Mouse (Mus musculus): ENCODE results near the gene Pla2g4d. TPM values are rescaled to one million over a fixed set of nuclear protein-coding genes. Genes with fewer than 3 reads are reported as not detected.
A peak's percentile ranks its signal among the peaks of the same experiment; 100 is the strongest.
"Not testable (repeated sequence)": the region's sequence is repeated elsewhere in the genome, so short reads cannot be mapped to it uniquely, and the experiment has no call there.

Gene Pla2g4d
- polyA plus RNA-seq, 1 experiment from 2014 or later, result not detected

DNA sequence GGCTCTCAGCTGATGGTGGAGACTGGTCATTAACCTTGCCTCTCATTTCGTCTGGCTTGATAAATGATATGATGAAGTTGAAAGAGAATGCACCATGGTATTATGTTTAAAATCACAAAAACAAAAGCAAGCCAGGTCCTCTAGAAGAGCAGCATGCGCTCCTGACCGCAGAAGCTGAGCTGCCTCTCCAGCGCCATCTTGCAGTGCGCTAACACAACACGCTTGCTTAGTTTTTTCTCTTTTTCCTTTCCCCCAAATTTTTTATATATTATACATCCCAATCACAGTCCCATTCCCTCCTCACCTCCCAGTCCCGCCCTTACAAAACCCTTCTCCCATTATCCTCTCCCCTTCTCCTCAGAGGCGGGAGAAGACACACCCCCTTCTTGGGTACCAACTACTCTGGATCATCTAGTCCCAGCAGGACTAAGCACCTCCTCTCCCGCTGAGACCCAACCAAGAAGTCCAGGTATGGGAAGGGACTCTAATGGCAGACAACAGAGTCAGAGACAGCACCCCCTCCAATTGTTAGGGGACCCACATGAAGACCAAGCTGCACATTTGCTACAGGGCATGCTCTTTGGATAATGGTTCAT is 43.5 kb downstream of the Pla2g4d start:
- peak; percentile 73 for ATAC-seq (ENCODE audit: low read depth)
- Histone ChIP-seq H3K36me3 (ENCODE audit: control insufficient read depth, insufficient read depth, low read length) (no peaks in the 10 kb centered on the region), H3K27me3 (ENCODE audit: control insufficient read depth, insufficient read depth, low read length) (0 out of 2 replicates have a peak, but pooled peaks cover 2% of the 10 kb centered on the region), H3K4me1 (ENCODE audit: control insufficient read depth, insufficient read depth, low read length) (no peaks in the 10 kb centered on the region), H3K4me3 (ENCODE audit: low read depth, low read length) (peak overlapping the region; percentile 33), H3K4me2 (ENCODE audit: low read depth, low read length) (peak overlapping the region; percentile 57), H3K27ac (ENCODE audit: low read depth, low read length) (peak overlapping the region; percentile 70), H3K9me3 (ENCODE audit: control insufficient read depth, low read length) (no peaks in the 10 kb centered on the region), H3K9ac (replicated peaks; ENCODE audit: low read depth, low read length) (peak overlapping the region; percentile 41)
- 15% methylated on average over 9 of the region's 9 CpGs for WGBS

DNA sequence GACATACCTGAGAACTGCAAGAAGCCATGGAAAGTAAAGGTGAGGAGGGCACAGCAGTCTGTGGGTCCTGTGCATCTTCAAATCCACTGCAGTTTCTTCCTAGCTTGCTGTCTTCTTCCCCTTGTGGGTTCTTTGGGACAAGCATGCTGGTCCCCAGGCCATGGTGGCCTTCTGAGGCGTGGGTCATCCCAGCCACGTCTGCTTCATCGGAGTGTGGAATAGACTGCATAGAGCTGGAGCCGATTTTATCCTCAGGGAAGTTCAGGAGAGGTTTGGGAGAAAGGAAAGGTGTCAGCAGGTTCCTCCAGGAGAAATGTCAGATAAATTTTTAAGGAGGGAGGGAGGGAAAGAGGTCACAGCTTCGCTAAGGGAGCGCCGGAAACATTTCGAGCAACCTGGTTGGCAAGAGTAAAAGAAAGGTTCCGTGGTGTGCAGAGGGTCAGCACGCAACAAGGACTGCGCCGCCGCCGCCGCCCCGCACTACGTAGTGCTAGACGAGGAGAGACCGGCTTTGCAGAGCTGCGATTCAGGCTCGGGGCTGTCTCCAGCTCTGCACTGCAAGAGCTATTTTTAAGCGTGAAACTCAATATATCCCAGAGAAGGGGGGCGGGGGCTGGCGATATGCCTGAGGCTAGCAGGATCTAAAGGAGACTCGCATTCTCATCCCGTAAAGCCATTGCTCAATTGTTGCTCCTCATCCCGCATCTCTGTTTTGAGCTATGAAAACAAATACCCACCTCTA is 44.1 kb downstream of the Pla2g4d start, which contains the start of gene Pla2g4e:
TSS of gene Pla2g4e (minus strand) at position 657 of the 742 bp plus-strand sequence.
- H3K36me3 ChIP-seq (ENCODE audit: control insufficient read depth, insufficient read depth, low read length), result no peaks in the 10 kb centered on the region
- H3K4me1 ChIP-seq (ENCODE audit: control insufficient read depth, insufficient read depth, low read length), result no peaks in the 10 kb centered on the region
- peak within 1 kb of the TSS; percentile 41 for H3K9ac ChIP-seq (replicated peaks; ENCODE audit: low read depth, low read length)
- WGBS, result 5% methylated on average over 27 of the region's 27 CpGs
- peak within 1 kb of the TSS; percentile 70 for H3K27ac ChIP-seq (ENCODE audit: low read depth, low read length)
- H3K4me2 ChIP-seq (ENCODE audit: low read depth, low read length), result peak within 1 kb of the TSS; percentile 57
- H3K9me3 ChIP-seq (ENCODE audit: control insufficient read depth, low read length), result no peaks in the 10 kb centered on the region
- 0 out of 2 replicates have a peak, but pooled peaks cover 2% of the 10 kb centered on the region for H3K27me3 ChIP-seq (ENCODE audit: control insufficient read depth, insufficient read depth, low read length)
- ATAC-seq (ENCODE audit: low read depth), result peak; percentile 89
- peak within 1 kb of the TSS; percentile 33 for H3K4me3 ChIP-seq (ENCODE audit: low read depth, low read length)

DNA sequence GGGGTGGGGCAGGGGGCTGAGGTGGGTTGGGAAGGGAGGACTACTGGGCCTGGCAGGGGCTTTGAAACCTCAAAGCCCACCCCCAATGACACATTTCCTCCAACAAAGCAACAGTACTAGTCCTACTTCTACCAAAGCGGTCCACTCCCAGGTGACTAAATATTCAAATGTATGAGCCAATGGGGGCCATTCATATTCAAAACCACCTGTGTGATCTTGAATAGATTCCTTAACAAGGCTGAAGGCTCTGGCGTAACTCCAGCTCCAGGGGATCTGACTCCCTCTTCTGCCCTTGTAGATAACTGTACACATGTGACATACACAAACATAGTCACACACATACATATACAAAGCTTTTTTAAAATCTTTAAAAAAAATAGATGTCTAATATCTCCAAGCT is 45.0 kb downstream of the Pla2g4d start:
- H3K9ac ChIP-seq (replicated peaks; ENCODE audit: low read depth, low read length), result no peak overlapping the region

DNA sequence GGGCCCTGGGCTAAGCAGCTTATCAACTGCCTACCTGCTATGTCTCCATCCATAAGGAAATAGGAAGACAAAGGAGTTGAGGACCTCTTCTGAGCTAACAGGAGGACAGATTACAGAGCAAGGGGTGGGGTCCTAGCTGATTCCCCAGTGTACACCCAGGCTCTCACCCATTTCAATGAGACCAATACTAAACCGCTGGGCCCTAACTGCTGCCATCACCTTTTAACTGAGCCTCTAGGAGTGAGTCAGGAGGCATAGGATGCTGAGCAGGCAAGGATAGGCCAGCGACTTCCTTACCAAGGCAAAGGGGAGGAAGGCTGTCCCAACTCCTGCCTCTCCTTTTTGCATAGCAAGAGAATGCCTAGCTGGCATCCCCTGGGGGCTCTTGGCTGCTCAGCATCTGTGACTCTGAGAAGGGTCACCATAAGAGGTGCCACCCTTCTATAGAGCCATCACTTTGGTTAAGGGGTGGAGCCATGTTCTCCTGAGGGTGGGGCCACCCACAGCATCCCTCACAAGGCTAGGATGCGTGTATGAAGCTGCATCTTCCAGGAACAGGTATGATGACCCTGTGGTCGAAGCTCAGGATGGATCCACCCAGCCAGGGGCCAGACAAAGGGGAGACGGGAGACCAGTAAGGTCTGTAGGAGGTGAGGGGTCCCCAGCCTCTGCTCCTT is 46.1 kb downstream of the Pla2g4d start:
- Histone ChIP-seq H3K36me3 (ENCODE audit: control insufficient read depth, insufficient read depth, low read length) (no peaks in the 10 kb centered on the region), H3K9me3 (ENCODE audit: control insufficient read depth, low read length) (no peaks in the 10 kb centered on the region), H3K27ac (ENCODE audit: low read depth, low read length) (no peak overlapping the region), H3K9ac (replicated peaks; ENCODE audit: low read depth, low read length) (no peak overlapping the region), H3K4me1 (ENCODE audit: control insufficient read depth, insufficient read depth, low read length) (no peaks in the 10 kb centered on the region), H3K4me3 (ENCODE audit: low read depth, low read length) (no peak overlapping the region), H3K4me2 (ENCODE audit: low read depth, low read length) (no peak overlapping the region), H3K27me3 (ENCODE audit: control insufficient read depth, insufficient read depth, low read length) (no peaks in the 10 kb centered on the region)
- WGBS, result 83% methylated on average over 5 of the region's 5 CpGs
- ATAC-seq (ENCODE audit: low read depth), result no peak

More for the DNA sequence above, 45.0 kb downstream of the Pla2g4d start:
- 85% methylated on average over 2 of the region's 2 CpGs for WGBS
- H3K27me3 ChIP-seq (ENCODE audit: control insufficient read depth, insufficient read depth, low read length), result 0 out of 2 replicates have a peak, but pooled peaks cover 2% of the 10 kb centered on the region
- no peaks in the 10 kb centered on the region for H3K4me1 ChIP-seq (ENCODE audit: control insufficient read depth, insufficient read depth, low read length)
- peak overlapping the region; percentile 57; the same call in 1 of the 2 replicates for H3K4me2 ChIP-seq (ENCODE audit: low read depth, low read length)
- H3K4me3 ChIP-seq (ENCODE audit: low read depth, low read length), result no peak overlapping the region
- H3K36me3 ChIP-seq (ENCODE audit: control insufficient read depth, insufficient read depth, low read length), result no peaks in the 10 kb centered on the region
- no peak for ATAC-seq (ENCODE audit: low read depth)
- H3K9me3 ChIP-seq (ENCODE audit: control insufficient read depth, low read length), result no peaks in the 10 kb centered on the region
- H3K27ac ChIP-seq (ENCODE audit: low read depth, low read length), result no peak overlapping the region

DNA sequence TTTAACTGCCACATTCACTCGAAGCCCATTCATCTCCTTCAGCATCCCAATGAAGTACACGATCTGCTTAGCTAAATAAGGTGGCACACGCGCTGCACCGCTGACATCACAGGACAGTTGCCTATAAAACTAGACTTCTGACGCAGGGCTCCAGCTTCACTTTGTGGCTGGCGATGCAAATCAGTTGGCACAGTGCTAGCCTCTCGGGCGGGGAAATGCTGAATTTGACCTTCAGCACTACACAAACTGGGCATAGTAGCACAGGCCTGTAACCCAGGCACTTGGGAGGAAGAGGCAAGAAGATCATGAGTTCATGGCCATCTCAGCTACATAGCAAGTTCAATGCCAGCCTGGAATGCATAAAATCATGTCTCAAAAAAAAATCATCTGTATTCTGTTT is 50.3 kb downstream of the Pla2g4d start:
- 90% methylated on average over 8 of the region's 9 CpGs for WGBS
- H3K36me3 ChIP-seq (ENCODE audit: control insufficient read depth, insufficient read depth, low read length); ATAC-seq (ENCODE audit: low read depth); H3K27ac ChIP-seq (ENCODE audit: low read depth, low read length); H3K9ac ChIP-seq (replicated peaks; ENCODE audit: low read depth, low read length); H3K4me2 ChIP-seq (ENCODE audit: low read depth, low read length); H3K27me3 ChIP-seq (ENCODE audit: control insufficient read depth, insufficient read depth, low read length); H3K9me3 ChIP-seq (ENCODE audit: control insufficient read depth, low read length); H3K4me3 ChIP-seq (ENCODE audit: low read depth, low read length); H3K4me1 ChIP-seq (ENCODE audit: control insufficient read depth, insufficient read depth, low read length): not testable (repeated sequence)

DNA sequence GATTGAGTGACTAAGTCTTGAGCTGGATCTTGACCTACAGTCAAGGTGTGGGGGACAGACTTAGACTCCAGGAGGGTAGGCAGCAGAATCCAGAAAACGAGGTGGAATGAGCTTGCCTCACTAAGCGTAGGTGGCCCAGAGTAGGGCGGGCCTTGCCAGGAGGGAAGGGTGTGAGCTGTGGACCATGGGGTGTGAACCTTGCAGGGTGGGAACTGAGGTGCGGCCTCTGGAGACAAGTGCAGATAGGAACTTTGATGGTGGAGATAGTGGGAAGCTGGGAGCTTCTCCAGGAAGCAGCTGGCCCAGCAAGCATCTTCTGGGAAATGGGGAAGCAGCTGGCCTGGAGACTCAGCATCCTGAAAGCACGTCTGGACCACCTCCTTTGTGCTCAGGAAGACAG is 51.2 kb downstream of the Pla2g4d start:
- 71% methylated on average over 5 of the region's 5 CpGs for WGBS
- H3K9ac ChIP-seq (replicated peaks; ENCODE audit: low read depth, low read length), result no peak overlapping the region
- no peak overlapping the region for H3K4me2 ChIP-seq (ENCODE audit: low read depth, low read length)
- no peaks in the 10 kb centered on the region for H3K9me3 ChIP-seq (ENCODE audit: control insufficient read depth, low read length)
- no peaks in the 10 kb centered on the region for H3K36me3 ChIP-seq (ENCODE audit: control insufficient read depth, insufficient read depth, low read length)
- H3K27me3 ChIP-seq (ENCODE audit: control insufficient read depth, insufficient read depth, low read length), result no peaks in the 10 kb centered on the region
- no peak overlapping the region for H3K27ac ChIP-seq (ENCODE audit: low read depth, low read length)
- no peak overlapping the region for H3K4me3 ChIP-seq (ENCODE audit: low read depth, low read length)
- H3K4me1 ChIP-seq (ENCODE audit: control insufficient read depth, insufficient read depth, low read length), result no peaks in the 10 kb centered on the region
- no peak for ATAC-seq (ENCODE audit: low read depth)

DNA sequence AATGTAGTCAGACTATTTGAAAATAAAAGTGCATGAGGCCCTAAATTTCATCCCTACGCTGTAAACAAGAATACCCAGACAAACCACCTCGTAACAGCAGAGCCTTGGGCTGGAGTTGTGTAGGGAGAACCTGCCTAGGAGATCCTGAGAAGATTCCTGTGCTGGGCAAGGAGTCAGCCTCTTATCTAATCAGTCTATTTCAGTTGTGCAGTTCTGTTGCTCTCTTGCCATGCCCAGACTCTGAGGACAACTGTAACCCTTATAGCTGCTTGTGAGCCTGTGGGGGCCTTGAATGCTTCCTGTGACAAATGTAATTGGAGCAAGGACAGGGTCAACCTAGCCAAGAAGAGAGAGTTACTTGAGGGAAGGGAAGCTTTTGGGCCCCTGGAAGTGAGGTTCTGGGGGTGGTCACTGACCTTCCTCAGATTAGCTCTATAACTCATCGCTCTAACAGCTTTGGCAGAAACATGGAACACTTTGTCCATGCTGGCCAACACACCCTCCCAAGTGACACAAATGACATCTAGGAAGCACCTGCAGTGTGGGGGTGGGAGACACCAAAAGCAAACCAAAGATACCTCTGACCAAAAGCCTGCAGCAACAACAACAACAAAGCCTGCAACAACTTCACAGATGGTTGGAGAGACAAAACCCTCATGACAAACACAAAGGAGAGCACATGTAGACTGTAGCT is 52.9 kb downstream of the Pla2g4d start:
- Histone ChIP-seq H3K27me3 (ENCODE audit: control insufficient read depth, insufficient read depth, low read length) (no peaks in the 10 kb centered on the region), H3K36me3 (ENCODE audit: control insufficient read depth, insufficient read depth, low read length) (no peaks in the 10 kb centered on the region), H3K4me2 (ENCODE audit: low read depth, low read length) (no peak overlapping the region), H3K4me1 (ENCODE audit: control insufficient read depth, insufficient read depth, low read length) (no peaks in the 10 kb centered on the region), H3K9ac (replicated peaks; ENCODE audit: low read depth, low read length) (no peak overlapping the region), H3K9me3 (ENCODE audit: control insufficient read depth, low read length) (no peaks in the 10 kb centered on the region), H3K27ac (ENCODE audit: low read depth, low read length) (no peak overlapping the region), H3K4me3 (ENCODE audit: low read depth, low read length) (no peak overlapping the region)
- WGBS, result 82% methylated on average over 3 of the region's 3 CpGs
- no peak for ATAC-seq (ENCODE audit: low read depth)

DNA sequence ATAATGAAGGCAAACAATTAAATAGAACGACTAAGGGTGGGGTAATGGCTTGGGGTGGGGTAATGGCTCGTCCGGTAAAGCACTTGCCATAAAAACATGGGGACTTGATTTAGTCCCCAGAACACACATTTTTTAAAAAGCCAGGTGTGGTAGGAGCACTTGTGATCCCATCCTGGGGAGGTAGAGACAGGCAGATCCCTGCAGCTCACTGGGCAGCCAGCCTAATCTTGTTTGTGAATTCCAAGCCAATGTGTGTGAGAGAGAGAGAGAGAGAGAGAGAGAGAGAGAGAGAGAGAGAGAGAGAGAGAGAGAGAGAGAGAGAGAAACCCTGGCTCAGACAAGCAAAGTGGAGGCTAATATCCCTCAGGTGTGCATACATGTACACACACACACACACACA is 53.6 kb downstream of the Pla2g4d start:
- Histone ChIP-seq H3K4me2 (ENCODE audit: low read depth, low read length) (no peak overlapping the region), H3K36me3 (ENCODE audit: control insufficient read depth, insufficient read depth, low read length) (no peaks in the 10 kb centered on the region), H3K27ac (ENCODE audit: low read depth, low read length) (no peak overlapping the region), H3K4me1 (ENCODE audit: control insufficient read depth, insufficient read depth, low read length) (no peaks in the 10 kb centered on the region), H3K27me3 (ENCODE audit: control insufficient read depth, insufficient read depth, low read length) (no peaks in the 10 kb centered on the region), H3K9me3 (ENCODE audit: control insufficient read depth, low read length) (no peaks in the 10 kb centered on the region), H3K9ac (replicated peaks; ENCODE audit: low read depth, low read length) (no peak overlapping the region), H3K4me3 (ENCODE audit: low read depth, low read length) (no peak overlapping the region)
- ATAC-seq (ENCODE audit: low read depth), result no peak
- WGBS, result 67% methylated on average over 3 of the region's 3 CpGs
